Mouse (Mus musculus): ENCODE data around the gene Msrb1. TPM values are rescaled to one million over a fixed set of nuclear protein-coding genes. Genes with fewer than 3 reads are reported as not detected.

Msrb1 gene
- total RNA-seq (2017) = 248 to 361 TPM (median 344 TPM) in 3 replicates

DNA sequence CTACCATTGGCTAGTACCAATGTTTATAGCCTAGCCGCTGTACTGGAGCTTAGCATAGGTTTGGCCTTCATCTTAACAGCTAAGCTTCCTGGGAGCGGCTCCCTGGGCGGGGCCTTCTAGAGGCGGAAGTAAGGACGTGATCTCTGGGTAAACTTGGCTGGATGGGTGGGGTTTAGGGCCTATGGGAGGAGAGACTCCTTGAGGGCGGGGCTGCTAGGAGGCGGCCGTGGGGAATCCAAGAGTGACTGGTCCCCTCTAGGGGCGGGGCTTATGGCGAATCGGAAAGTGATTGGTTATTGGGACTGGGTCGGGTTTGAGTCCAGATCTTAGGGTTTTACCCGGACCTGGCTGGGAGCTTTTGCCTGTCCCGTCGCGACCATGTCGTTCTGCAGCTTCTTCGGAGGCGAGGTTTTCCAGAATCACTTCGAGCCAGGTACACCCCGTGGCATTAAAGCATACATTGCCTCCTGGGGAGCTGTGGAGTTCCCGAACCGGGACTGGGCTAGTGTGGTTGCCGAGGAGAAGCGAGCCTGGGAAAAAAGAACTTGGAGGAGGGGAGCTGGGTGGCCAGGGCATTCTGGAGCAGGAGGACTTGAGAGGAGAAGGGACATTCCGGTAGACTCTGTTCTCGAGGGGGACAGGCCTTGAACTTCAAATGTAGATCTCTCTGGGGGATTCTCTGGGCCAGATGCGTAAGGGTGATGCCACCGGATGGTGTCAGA lies at the start of gene Msrb1:
Gene Msrb1 (plus strand): TSS at position 313 of the 722 bp plus-strand sequence.
- peak; percentile 84 for ATAC-seq (replicated peaks; ENCODE audit: insufficient number of reproducible peaks, low FRiP score, low TSS enrichment, poor library complexity, severe bottlenecking)

DNA sequence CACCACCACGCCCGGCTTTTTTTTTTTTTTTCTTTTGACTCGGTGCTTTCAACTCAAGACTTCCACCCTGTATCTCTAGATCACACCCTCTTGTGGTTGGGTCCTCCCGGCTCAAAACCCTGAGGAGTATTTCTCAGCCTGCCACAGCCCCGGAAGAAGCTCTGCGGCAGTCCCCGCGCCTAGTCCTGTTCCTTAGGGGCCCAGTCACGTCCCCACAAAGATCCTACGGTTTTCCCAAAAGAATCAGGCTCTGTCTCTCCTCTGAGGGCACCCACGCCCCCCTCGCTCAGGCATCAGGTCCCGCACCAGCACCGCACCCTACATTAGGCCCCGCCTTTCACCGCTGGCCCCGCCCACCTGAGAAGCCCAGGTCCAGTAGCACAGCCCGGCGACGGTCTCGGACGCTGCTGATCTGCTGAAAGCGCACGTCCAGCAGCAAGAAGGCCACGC lies 49.3 kb upstream of the Msrb1 start:
- peak; percentile 57; the same call in 1 of the 2 replicates for ATAC-seq (replicated peaks; ENCODE audit: insufficient number of reproducible peaks, low FRiP score, low TSS enrichment, poor library complexity, severe bottlenecking)

DNA sequence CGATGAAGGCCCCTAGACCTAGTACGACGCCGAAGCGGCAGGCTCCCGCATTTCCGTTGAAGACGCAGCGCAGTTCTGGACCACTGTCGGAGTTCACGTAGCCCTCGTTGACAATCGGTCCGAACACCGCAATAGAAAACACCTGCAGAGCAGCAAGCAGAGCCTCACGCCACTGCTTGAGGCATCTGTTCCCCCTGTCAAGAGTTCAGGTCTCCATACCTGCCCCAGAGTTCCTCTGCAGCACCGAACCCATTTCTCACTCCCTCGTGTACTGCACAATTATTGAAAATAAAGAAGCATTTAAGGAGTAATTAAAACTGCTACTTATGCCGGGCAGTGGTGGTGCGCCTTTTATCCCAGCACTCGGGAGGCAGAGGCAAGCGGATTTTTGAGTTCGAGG lies 48.8 kb upstream of the Msrb1 start:
- no peak for ATAC-seq (replicated peaks; ENCODE audit: insufficient number of reproducible peaks, low FRiP score, low TSS enrichment, poor library complexity, severe bottlenecking)

DNA sequence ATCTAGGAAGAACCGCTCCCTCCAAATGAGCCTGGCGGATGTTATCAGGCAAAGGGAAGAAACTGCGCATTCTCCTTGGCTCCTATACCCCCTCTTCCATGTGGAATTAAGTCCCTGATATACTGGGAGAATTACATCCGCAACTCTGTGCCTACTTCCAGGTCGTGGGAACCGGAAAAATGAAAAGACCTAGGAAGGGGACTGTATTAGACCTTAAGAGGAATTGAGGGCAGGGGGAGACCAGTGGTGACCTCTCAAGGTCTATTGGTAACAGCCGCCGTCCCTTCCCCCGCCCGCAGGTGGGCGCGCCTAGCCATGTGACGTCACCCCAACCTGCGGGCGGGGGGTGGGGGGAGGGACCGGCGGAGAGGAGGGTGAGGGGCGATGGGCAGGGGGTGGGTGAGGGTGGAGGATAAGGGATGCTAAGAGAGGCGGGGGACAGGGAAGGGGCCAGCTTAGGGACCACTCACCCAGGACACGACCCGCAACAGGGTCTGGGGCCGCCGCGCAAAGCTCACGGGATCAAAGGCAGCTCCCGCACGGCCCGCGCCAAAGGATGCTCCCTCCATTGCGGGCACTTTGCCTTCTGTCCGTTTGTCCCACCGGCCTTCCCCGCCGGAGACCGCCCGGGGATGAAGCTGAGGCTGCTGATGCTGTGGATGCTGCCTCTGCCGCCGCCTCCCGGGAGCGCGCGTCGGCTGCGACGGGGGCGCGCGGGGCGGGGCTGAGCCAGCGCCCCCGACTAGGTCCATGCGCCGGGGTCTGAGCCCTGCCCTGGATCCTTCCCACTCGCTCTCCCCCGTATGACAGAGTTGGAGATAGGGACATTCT lies 47.0 kb upstream of the Msrb1 start, which contains the start of gene Syngr3:
Gene Syngr3 (minus strand): TSS at position 705 of the 831 bp plus-strand sequence.
- ATAC-seq (replicated peaks; ENCODE audit: insufficient number of reproducible peaks, low FRiP score, low TSS enrichment, poor library complexity, severe bottlenecking) = no peak

DNA sequence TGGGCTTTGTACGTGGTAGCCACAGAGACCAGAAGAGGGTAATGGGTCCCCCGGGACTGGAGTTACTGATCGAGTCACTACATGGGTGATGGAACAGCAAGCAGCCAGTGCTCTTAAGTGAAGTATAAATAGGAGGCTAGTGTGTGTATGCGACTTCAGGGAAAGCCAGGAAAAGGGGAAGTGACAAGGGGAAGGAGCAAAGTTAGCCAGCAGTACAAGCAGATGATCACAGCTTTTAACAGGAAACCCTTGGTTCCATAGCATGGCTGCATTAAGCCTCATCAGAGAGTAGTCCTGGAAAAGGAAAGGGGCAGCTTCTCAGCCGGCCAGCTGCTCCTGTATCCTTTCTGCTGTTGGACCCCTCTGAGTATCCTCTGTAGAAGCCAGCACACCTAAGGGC lies 44.1 kb upstream of the Msrb1 start:
- no peak for ATAC-seq (replicated peaks; ENCODE audit: insufficient number of reproducible peaks, low FRiP score, low TSS enrichment, poor library complexity, severe bottlenecking)

DNA sequence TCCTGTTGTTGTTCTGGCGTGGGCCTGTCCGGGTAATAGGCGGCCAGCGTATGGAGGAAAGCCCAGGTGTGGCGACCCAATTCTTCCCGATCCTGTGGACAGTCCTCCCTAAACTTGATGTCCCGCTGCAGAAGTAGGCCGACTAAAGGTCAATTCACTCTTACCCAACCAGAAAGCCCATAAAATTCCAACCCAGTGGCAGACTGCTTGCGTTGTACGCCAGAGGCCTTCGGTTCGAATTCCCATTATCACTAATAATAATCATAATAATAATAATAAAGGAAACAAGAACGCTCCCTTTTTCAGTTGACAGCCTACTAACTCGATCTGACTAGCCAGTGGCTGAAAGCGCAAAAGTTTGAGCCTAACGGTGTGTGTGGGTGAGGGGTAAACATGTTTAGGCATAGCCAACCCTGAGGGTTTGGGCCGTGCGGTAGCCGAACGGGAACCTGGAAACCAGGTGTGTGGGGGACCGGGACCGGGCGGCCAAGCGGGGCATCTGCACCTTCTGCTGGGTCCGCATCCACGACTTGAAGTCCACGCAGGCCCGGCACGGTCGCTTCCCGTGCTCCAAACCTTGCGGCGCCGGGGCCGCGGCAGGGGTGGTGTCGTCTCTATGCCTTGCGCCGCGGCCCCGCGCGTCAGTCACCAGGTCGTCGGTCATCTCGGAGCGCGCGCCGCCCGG lies 41.0 kb upstream of the Msrb1 start:
- ATAC-seq (replicated peaks; ENCODE audit: insufficient number of reproducible peaks, low FRiP score, low TSS enrichment, poor library complexity, severe bottlenecking) = no peak

DNA sequence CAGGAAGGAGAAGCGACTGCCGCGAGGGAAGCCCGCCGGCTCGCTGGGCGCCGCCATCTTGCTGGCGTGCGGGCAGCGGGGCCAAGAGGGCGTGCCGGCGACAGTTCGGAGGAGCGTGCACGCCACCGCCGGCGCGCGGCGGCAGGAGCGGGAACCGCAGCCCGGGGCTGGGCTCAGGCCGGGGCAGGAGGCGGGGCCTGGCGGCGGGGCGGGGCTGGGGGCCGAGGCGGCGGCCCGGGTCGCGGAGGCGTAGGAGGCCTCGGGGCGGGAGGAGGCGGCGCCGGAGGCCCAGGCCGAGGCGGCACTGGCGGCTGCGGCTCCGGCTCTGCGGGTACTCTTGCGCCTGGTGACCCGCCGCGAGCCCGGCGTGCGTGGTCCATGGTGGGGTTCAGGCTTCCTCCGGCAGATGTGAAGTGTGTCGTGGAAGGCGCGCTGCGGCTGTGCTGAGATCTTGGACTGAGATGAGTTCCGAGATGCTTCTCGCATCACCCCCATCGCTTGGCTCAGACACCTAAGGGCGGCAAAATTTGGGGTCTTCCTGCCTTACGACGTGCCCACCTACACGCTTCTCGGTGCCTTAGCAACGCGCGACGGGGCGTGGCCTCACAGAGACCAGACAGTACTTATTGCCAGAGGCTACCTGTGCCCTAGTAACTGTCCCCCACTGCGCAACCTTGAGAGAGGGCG lies 40.3 kb upstream of the Msrb1 start, which contains the start of the genes Gfer and Noxo1:
Gene Gfer (minus strand): TSS at position 146 of the 687 bp plus-strand sequence.
Gene Noxo1 (plus strand): TSS at position 224 of the 687 bp plus-strand sequence.
- peak; percentile 41 for ATAC-seq (replicated peaks; ENCODE audit: insufficient number of reproducible peaks, low FRiP score, low TSS enrichment, poor library complexity, severe bottlenecking)

DNA sequence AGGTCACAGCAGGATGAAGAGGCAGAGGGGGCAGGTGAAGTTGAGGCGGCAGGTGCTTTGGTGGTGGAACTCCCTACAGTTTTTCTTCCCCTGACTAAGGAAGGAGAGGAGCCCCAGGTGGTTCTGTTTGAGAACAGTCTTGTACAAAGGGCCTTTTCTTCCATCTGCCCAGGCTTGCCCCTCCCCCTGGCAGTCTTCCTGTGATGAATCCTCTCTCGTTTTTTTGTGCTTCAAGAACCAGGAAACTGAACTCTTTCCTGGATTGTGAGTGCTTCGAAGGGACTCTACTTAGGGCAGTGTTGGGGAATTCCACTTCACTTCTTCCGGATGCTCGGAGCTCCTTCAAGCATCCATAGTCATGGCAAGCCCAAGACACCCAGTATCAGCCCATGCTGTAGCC lies 38.5 kb upstream of the Msrb1 start:
- no peak for ATAC-seq (replicated peaks; ENCODE audit: insufficient number of reproducible peaks, low FRiP score, low TSS enrichment, poor library complexity, severe bottlenecking)

DNA sequence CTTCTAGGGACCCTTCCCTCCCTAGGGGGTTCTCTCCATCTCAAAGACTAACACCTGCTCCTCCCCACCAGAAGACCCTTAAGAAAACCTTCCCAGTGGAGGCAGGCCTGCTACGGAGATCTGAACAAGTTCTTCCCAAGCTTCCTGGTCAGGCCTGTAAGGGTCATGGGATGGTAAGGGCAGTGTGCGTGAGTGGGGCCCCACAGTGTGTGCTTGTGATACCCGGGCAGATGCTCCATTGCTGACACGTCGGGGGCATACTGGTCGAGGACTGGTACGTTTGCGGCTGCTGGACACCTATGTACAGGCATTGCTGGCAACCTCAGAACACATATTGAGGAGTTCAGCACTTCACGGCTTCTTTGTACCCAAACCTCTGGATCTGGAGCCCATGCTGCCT lies 37.7 kb upstream of the Msrb1 start:
- ATAC-seq (replicated peaks; ENCODE audit: insufficient number of reproducible peaks, low FRiP score, low TSS enrichment, poor library complexity, severe bottlenecking) = no peak

DNA sequence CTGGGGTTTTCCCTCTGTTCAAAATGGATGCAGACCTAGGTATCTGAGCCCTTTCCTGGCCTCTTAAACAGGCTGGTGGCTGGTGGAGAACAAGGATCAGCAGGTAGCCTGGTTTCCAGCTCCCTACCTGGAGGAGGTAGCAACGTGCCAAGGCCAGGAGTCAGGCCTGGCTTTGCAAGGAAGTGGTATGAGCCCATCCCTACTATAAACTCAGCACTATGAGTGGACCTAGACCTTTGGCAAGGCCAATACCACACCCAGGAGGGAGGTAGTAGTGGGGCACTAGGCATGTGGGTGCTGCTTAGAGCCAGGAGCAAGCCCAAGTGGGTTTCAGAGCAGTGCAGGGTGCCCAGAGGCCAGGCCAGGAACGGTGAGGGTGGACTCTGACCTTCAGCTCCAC lies 37.0 kb upstream of the Msrb1 start:
- ATAC-seq (replicated peaks; ENCODE audit: insufficient number of reproducible peaks, low FRiP score, low TSS enrichment, poor library complexity, severe bottlenecking) = no peak

DNA sequence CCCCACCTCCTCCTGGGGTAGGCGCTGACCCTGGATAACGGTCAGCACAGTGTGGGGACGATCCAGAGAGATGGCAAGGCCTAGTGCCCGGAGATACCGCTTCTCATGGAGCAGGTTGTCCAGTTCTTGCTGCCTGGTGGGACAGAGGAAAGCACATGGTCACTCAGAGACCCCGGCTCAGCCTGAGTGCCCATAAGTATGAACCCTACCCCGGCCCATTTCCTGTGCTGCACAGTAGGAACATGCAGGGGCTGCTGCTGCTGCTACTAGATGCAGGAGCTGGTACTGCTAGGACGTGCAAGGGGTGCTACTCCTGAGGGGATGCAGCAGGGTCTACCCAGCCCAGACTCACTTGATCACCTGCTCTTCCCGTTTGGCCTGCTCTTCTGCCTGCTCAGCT lies 35.2 kb upstream of the Msrb1 start:
- no peak for ATAC-seq (replicated peaks; ENCODE audit: insufficient number of reproducible peaks, low FRiP score, low TSS enrichment, poor library complexity, severe bottlenecking)

DNA sequence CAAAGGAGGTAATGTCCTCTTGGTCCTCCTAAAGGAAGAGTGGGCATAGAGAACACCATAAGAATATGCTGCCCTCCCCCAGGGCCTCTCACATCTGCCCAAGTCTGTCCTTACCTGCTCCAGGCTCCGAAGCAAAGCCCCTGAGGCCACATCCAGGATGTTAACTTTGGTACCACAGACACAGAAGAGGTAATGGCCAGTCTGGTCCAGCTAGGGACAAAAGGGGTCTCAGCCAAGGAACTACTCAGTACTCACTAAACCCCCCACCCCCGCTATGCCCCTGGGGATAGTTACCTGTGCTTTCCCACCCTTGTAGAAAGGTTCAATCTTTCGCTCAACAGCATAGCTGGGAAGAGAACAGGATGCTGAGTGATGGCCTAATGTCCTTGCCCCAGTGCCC lies 30.6 kb upstream of the Msrb1 start:
- ATAC-seq (replicated peaks; ENCODE audit: insufficient number of reproducible peaks, low FRiP score, low TSS enrichment, poor library complexity, severe bottlenecking) = no peak

DNA sequence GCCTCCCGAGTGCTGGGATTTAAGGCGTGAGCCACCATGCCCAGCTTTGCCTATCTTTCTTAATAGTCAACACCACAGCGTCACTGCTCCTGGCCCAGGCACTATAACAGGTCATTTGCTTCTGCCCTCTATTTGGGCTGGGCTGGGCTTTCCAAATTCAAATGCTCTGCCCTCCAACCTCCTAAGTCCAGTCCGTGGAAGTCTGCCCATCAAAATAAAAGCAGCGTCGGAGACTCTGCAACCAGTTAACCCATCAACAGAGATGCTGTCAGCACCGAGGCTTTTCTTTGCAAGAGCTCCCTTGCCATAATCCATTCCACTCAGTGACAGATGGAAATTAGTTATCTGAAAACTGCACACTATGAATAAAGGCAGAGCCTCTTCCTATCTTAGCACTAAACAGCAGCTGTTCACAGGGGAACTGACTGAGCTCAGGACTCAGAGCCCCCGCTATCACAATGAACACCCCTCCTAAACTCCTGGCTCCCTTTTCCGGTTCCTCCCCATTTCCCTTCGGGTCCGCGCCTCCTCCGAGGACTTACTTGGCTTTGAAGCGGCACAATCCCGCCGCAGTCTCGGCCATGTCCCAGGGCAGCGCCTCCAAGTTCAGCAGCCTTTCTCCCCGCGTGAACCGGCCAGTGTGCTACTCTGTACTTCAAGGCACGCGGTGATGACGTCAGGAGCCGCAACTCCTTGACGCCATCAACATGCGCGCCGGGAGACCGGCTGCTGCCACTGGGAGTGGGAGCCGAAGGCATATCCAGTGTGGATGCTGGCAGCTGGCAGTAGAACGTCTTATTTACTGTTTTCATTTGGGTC lies 29.3 kb upstream of the Msrb1 start, which contains the start of gene Tbl3:
Gene Tbl3 (minus strand): TSS at position 679 of the 819 bp plus-strand sequence.
- peak; percentile 91 for ATAC-seq (replicated peaks; ENCODE audit: insufficient number of reproducible peaks, low FRiP score, low TSS enrichment, poor library complexity, severe bottlenecking)

DNA sequence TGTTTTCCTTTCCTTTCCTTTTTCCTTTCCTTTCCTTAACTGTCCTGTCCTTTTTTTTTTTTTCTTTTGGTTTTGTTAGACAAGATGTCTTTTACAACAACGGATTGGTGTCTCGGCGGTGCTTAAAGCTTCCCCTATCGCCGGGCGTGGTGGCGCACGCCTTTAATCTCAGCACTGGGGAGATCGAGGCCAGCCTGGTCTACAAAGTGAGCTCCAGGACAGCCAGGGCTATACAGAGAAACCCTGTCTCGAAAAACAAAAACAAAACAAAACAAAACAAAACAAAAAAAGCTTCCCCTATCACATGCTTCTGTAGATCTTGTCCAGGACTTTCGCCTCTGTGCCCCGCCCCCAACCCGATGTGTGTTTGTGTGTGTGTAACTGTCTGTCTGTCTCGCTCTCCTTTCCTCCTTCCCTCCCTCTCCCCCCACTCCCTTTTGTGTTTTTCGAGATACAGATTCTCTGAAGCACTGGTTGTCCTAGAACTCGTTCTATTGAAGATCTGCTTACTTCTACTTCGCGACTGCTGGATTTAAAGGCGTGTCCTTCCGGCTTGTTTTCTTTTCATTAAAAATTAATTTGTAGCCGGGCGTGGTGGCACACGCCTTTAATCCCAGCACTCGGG lies 28.5 kb upstream of the Msrb1 start:
- no peak for ATAC-seq (replicated peaks; ENCODE audit: insufficient number of reproducible peaks, low FRiP score, low TSS enrichment, poor library complexity, severe bottlenecking)

DNA sequence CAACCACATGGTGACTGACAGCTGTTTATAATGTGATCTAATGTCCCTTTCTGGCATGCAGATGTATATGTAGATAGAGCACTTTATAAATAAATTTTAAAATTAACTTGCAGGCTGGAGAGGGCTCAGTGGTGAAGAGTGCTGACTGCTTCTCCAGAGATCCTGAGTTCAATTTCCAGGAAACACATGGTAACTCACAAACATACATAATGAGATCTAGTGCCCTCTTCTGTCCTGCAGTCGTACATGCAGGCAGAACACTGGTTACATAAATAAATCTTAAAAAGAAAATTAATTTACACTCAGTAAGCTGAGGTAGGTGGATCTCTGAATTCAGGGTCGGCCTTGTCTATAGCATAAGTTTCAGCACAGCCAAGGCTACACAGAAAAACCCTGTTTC lies 27.8 kb upstream of the Msrb1 start:
- peak; percentile 62 for ATAC-seq (replicated peaks; ENCODE audit: insufficient number of reproducible peaks, low FRiP score, low TSS enrichment, poor library complexity, severe bottlenecking)

DNA sequence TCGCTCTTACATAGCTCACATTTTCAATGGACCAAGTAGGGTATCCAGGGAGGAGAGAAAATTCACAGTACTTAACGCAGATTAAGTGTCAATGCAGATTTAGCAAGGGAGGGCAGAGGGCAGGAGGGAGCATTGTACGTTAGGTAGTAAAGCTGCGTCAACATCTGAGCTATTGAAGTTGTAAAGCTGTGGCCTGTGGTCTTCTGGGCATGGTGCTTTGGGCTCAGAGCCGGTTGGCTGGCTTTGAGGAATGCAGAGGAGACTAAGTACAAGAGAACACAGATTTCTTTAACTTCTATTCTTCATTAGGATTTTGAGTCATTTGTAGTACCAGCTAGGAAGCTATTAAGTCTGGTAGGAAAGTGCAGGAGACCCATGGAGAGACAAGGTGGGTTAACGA lies 20.9 kb upstream of the Msrb1 start:
- no peak for ATAC-seq (replicated peaks; ENCODE audit: insufficient number of reproducible peaks, low FRiP score, low TSS enrichment, poor library complexity, severe bottlenecking)

DNA sequence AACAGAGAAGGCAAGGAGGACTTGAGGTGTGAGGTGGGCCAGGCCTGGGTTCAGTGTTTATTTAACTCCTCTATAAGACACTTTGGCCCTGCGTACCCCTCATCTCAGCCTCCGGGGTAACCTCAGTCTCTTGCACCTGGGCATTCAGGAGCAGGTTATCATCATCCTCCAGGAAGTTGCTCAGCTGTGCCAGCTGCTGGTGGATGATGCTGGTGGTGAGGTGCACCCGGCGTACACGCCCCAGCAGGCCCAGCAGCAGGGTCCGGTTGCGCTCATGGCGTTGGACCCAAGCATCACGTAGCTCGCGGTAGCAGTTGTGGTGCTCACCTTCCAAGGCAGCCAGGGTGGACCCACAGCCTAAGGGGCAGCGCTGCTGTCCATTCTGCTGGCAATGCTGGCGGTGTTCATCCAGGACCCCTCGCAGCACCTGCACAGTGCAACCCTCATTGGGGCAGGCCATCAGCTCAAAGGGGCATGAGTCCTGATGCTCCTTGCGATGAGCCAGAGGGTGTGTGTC lies 20.2 kb upstream of the Msrb1 start:
- no peak for ATAC-seq (replicated peaks; ENCODE audit: insufficient number of reproducible peaks, low FRiP score, low TSS enrichment, poor library complexity, severe bottlenecking)
